Mouse (Mus musculus): ENCODE measurements at regions not wholly inside any gene's neighbourhood (a gene's known extent, or its start where the extent isn't known, plus 50 kb on each side); places are given as distances from the start of the nearest gene placed in this dataset.

- no peak for DNase-seq (ENCODE audit: low read depth, low spot score)
Measured at GRCm38 (mm10) chr1:187413881-187414280, 194.7 kb upstream of the Esrrg start.

GRCm38 (mm10) chr1:187418186-187419140, 190.1 kb upstream of the Esrrg start:
- DNase-seq (ENCODE audit: low read depth, low spot score): no peak

- no peak for DNase-seq (ENCODE audit: low read depth, low spot score)
Measured at GRCm38 (mm10) chr1:187428536-187429215, 179.9 kb upstream of the Esrrg start.

GRCm38 (mm10) chr1:187433716-187434634, 174.6 kb upstream of the Esrrg start:
- DNase-seq (ENCODE audit: low read depth, low spot score): no peak

GRCm38 (mm10) chr1:187439170-187439914, 169.2 kb upstream of the Esrrg start:
- peak; percentile 42 for DNase-seq (ENCODE audit: low read depth, low spot score)

- peak; percentile 34 for DNase-seq (ENCODE audit: low read depth, low spot score)
Measured at GRCm38 (mm10) chr1:187441668-187442193, 166.9 kb upstream of the Esrrg start.

- DNase-seq (ENCODE audit: low read depth, low spot score): no peak
Measured at GRCm38 (mm10) chr1:187446511-187446910, 162.1 kb upstream of the Esrrg start.

GRCm38 (mm10) chr1:187448173-187448572, 160.4 kb upstream of the Esrrg start:
- DNase-seq (ENCODE audit: low read depth, low spot score): peak; percentile 72

GRCm38 (mm10) chr1:187450106-187450505, 158.5 kb upstream of the Esrrg start:
- peak; percentile 76 for DNase-seq (ENCODE audit: low read depth, low spot score)

GRCm38 (mm10) chr1:187452189-187452588, 156.4 kb upstream of the Esrrg start:
- peak; percentile 76 for DNase-seq (ENCODE audit: low read depth, low spot score)

- DNase-seq (ENCODE audit: low read depth, low spot score): peak; percentile 18
Measured at GRCm38 (mm10) chr1:187454431-187454830, 154.2 kb upstream of the Esrrg start.

GRCm38 (mm10) chr1:187484821-187485220, 123.8 kb upstream of the Esrrg start:
- no peak for DNase-seq (ENCODE audit: low read depth, low spot score)

GRCm38 (mm10) chr1:187487948-187488690, 120.5 kb upstream of the Esrrg start:
- no peak for DNase-seq (ENCODE audit: low read depth, low spot score)

GRCm38 (mm10) chr1:187489452-187489851, 119.1 kb upstream of the Esrrg start:
- DNase-seq (ENCODE audit: low read depth, low spot score): no peak

- no peak for DNase-seq (ENCODE audit: low read depth, low spot score)
Measured at GRCm38 (mm10) chr1:187505368-187505767, 103.2 kb upstream of the Esrrg start.

GRCm38 (mm10) chr1:187507217-187507616, 101.4 kb upstream of the Esrrg start:
- DNase-seq (ENCODE audit: low read depth, low spot score): no peak

GRCm38 (mm10) chr1:187531349-187531922, 77.2 kb upstream of the Esrrg start:
- DNase-seq (ENCODE audit: low read depth, low spot score): no peak

- DNase-seq (ENCODE audit: low read depth, low spot score): no peak
Measured at GRCm38 (mm10) chr1:187536263-187536662, 72.3 kb upstream of the Esrrg start.

GRCm38 (mm10) chr1:187556718-187557117, 51.9 kb upstream of the Esrrg start:
- DNase-seq (ENCODE audit: low read depth, low spot score): no peak

Measured in R1 (cell line).